Mouse (Mus musculus): ENCODE measurements around the gene Efna1. TPM values are rescaled to one million over a fixed set of nuclear protein-coding genes. Genes with fewer than 3 reads are reported as not detected.

The Efna1 gene
- polyA plus RNA-seq, 1 experiment from 2014 or later: 11.0 TPM

DNA sequence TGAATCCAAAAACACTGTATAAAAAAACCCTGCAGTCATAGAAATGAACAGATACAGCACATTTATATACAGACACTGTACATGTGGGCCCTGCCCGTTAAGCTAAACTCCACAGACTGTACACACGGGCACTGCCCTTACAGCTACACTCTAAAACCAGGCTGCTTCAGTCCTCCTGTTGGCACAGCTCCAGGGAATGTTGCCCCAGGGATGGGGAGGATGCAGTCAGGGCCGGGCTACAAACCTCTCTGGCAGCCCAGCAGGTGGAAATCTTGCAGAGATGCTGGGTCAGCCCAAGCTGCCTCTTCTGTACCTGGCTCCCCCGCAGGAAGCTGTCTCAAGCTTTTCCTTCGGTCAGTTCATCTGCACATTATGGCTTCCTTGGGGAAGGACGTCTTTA lies 9.2 kb downstream of the Efna1 start:
- WGBS: 65% methylated on average over 6 of the region's 6 CpGs
- no peak overlapping the region for H3K4me2 ChIP-seq (replicated peaks)
- no peaks in the 10 kb centered on the region for H3K9me3 ChIP-seq
- H3K4me1 ChIP-seq: peaks cover 29% of the 10 kb centered on the region
- H3K9ac ChIP-seq (replicated peaks): no peak overlapping the region
- H3K27ac ChIP-seq (replicated peaks): no peak overlapping the region
- no peak for ATAC-seq (ENCODE audit: low FRiP score, low read depth)
- H3K36me3 ChIP-seq: no peaks in the 10 kb centered on the region
- no peak overlapping the region for H3K4me3 ChIP-seq
- H3K27me3 ChIP-seq: peaks cover 33% of the 10 kb centered on the region; the same call in 1 of the 2 replicates

DNA sequence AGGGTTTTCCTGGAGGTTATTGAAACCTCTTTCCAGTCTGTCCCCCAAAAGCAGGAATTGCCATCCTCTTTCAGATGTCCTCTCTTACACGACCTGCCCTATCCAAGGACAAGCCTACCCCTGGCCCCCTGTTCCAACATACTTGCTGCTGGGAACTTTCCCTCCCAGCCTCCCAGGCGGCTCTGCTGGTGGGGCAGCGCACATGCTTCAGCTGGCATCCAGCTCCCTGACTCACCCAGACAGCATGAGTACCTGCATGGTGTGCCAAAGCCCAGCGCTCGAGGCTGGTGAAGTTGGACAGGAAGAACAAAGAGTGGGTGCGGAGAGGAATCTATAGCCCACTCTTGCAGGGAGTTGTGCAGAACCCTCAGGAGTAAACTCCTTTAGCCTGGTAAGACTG lies 10.1 kb downstream of the Efna1 start:
- Histone ChIP-seq H3K36me3 (no peaks in the 10 kb centered on the region), H3K4me3 (peak overlapping the region; percentile 56; the same call in 1 of the 2 replicates), H3K27ac (replicated peaks) (no peak overlapping the region), H3K9me3 (no peaks in the 10 kb centered on the region), H3K27me3 (peaks cover 33% of the 10 kb centered on the region; the same call in 1 of the 2 replicates), H3K4me1 (peaks cover 33% of the 10 kb centered on the region), H3K4me2 (replicated peaks) (peak overlapping the region; percentile 85), H3K9ac (replicated peaks) (peak overlapping the region; percentile 81; the same call in 1 of the 2 replicates)
- ATAC-seq (ENCODE audit: low FRiP score, low read depth): no peak
- 73% methylated on average over 6 of the region's 6 CpGs for WGBS

DNA sequence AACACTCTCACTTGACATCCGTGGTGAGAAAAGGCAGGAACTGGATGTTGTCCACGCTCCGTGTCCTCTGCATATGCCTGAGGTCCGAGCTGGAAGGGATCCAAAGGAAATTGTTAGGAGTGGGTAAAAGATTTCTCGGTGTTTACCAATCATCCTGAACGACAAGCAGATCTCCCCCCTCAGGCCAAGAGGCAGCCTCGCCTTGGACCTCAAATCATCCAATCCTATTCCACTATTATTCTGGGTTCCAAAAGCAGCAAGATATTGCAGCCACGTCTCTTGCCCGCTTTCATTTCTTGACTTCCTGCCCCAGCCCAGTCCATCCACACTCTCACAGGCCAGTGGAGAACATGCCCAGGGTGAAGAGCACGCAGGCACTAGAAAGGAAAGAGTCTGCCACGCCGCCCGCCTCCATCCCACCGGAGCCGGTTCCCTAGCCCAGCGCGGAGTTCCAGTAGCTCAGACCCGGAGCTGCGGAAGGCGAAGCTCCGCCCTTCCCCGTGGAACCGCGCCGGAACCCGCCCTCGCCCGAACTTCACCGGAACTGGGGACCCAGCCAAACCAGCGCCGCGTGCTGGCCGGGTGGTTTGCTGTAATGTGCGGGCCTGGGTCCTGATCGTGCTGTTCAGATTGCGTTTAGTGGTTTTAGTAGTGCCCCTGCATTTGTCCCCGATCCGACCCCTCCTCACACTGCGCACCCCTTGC lies 10.7 kb downstream of the Efna1 start, which contains the start of gene Slc50a1:
Slc50a1 (minus strand) TSS at position 520 of the 705 bp plus-strand sequence.
- H3K4me3 ChIP-seq: peak within 1 kb of the TSS; percentile 56
- no peaks in the 10 kb centered on the region for H3K36me3 ChIP-seq
- WGBS: 4% methylated on average over 39 of the region's 39 CpGs
- H3K9me3 ChIP-seq: no peaks in the 10 kb centered on the region
- peak within 1 kb of the TSS; percentile 81 for H3K9ac ChIP-seq (replicated peaks)
- H3K4me1 ChIP-seq: peaks cover 33% of the 10 kb centered on the region
- peak within 1 kb of the TSS; percentile 85 for H3K4me2 ChIP-seq (replicated peaks)
- peak; percentile 35; the same call in 1 of the 2 replicates for ATAC-seq (ENCODE audit: low FRiP score, low read depth)
- peaks cover 29% of the 10 kb centered on the region; the same call in 1 of the 2 replicates for H3K27me3 ChIP-seq
- peak within 1 kb of the TSS; percentile 66 for H3K27ac ChIP-seq (replicated peaks)

DNA sequence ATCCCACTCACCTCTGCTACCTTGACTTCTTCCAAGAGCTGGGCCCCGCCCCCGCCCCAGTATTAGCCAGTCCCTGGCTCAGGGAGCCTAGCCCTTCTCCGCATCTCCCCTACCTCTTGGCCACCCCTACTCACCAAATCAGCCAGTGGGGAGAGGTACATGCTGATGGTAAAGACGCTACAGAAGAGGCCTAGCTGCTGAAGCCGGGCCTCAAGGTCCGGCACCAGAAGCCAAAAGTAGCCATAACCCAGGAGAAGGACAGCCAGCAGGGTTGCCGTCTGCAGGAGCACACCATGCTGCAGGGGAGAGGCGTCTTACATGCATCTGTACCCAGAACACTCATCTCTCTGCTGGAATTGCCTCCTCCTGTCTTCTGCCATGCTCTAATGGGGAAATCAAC lies 12.0 kb downstream of the Efna1 start:
- 50% methylated on average over 8 of the region's 8 CpGs for WGBS
- Histone ChIP-seq H3K36me3 (no peaks in the 10 kb centered on the region), H3K9me3 (no peaks in the 10 kb centered on the region), H3K4me2 (replicated peaks) (0 out of 2 replicates have a peak overlapping the region, but pooled peaks have one; percentile 85), H3K4me1 (peaks cover 33% of the 10 kb centered on the region), H3K4me3 (no peak overlapping the region), H3K9ac (replicated peaks) (no peak overlapping the region), H3K27ac (replicated peaks) (no peak overlapping the region), H3K27me3 (peaks cover 26% of the 10 kb centered on the region; the same call in 1 of the 2 replicates)
- ATAC-seq (ENCODE audit: low FRiP score, low read depth): no peak

DNA sequence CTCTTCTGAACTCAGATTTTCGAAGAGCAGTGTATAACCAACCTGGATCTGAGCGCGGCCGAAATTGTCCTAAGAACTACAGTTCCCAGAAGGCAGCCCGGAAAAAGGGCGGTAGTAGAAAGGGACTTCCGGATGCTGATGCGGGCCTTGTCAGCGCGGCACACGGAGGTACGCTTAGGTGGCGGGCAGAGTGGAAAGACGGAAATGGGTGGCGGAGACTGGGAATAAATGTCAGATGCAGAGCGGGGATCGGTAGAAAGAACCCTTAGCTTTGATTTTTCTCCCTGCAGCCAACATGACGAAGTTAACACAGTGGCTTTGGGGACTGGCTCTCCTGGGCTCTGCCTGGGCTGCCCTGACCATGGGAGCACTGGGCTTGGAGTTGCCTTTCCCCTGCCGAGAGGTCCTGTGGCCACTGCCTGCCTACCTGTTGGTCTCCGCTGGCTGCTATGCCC lies 14.5 kb downstream of the Efna1 start:
- peaks cover 15% of the 10 kb centered on the region; the same call in 1 of the 2 replicates for H3K27me3 ChIP-seq
- peak overlapping the region; percentile 70 for H3K4me3 ChIP-seq
- peak overlapping the region; percentile 88 for H3K9ac ChIP-seq (replicated peaks)
- H3K36me3 ChIP-seq: no peaks in the 10 kb centered on the region
- no peaks in the 10 kb centered on the region for H3K9me3 ChIP-seq
- peak overlapping the region; percentile 52; the same call in 1 of the 2 replicates for H3K27ac ChIP-seq (replicated peaks)
- peak; percentile 87 for ATAC-seq (ENCODE audit: low FRiP score, low read depth)
- peak overlapping the region; percentile 98 for H3K4me2 ChIP-seq (replicated peaks)
- H3K4me1 ChIP-seq: peaks cover 33% of the 10 kb centered on the region
- under 1% methylated on average over 20 of the region's 20 CpGs for WGBS

DNA sequence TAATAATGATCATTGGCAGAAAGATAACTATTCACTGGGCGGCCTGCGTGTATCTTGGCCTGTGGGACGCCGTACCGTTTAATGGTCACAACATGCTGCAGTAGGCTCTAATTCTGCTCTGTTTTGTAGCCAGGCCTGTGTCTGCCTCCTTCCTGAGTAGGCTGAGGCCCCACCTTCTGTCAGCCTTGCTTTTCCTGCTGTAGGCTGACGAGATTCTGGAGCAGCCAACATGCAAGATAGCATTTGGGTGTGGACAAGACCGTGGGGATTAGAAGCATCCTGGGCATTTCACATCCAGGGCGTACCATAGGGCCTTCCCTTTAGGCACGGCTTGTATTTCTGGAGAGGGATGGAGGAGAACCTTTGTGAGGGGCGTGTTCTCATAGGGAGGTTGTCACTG lies 18.5 kb downstream of the Efna1 start:
- WGBS: 75% methylated on average over 10 of the region's 10 CpGs

DNA sequence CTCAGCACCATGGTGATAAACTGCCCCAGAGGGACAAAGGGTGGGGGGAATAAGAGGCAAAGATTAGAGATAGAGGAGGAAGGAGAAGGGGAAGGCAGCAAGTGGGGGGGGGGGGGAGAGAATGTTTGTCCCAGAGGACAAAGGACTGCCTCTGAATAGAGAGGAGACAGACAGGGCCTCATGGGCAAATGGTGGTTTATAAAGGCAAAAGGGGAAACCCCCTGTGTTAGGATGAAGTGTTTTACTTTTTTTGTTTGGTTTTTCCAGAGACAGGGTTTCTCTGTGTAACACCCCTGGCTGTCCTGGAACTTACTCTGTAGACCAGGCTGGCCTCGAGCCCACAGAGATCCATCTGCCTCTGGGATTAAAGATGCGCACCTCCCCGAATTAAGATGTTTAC lies 20.7 kb downstream of the Efna1 start:
- H3K27ac ChIP-seq (replicated peaks): no peak overlapping the region
- H3K4me3 ChIP-seq: no peak overlapping the region
- no peaks in the 10 kb centered on the region for H3K9me3 ChIP-seq
- WGBS: 57% methylated on average over 3 of the region's 3 CpGs
- H3K4me1 ChIP-seq: no peaks in the 10 kb centered on the region
- no peaks in the 10 kb centered on the region for H3K36me3 ChIP-seq
- no peak overlapping the region for H3K4me2 ChIP-seq (replicated peaks)
- H3K27me3 ChIP-seq: 0 out of 2 replicates have a peak, but pooled peaks cover 4% of the 10 kb centered on the region
- H3K9ac ChIP-seq (replicated peaks): no peak overlapping the region
- ATAC-seq (ENCODE audit: low FRiP score, low read depth): no peak

More for the DNA sequence above, 18.5 kb downstream of the Efna1 start:
- Histone ChIP-seq H3K9ac (replicated peaks) (no peak overlapping the region), H3K27ac (replicated peaks) (no peak overlapping the region), H3K4me1 (peaks cover 11% of the 10 kb centered on the region), H3K9me3 (no peaks in the 10 kb centered on the region), H3K27me3 (0 out of 2 replicates have a peak, but pooled peaks cover 4% of the 10 kb centered on the region), H3K4me2 (replicated peaks) (no peak overlapping the region), H3K4me3 (no peak overlapping the region), H3K36me3 (no peaks in the 10 kb centered on the region)
- no peak for ATAC-seq (ENCODE audit: low FRiP score, low read depth)

DNA sequence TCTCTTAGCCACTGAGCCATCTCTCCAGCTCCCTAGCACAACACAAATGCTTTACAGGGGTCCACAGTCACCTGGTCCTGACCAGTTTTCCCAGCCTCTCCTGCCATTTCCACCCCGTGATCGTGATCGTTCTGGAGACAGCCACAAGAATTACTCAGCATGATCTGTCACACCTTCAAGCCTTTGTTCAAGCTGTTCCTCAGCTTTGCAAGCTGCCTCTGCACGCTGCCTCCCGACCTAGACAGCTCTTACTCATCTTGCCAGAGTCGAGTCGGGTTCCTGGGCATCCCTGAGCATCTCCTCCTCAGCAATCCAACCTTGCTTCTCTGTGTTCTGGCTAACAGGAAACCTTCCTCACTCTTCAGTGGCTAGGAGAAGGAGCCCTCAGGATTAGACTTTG lies 21.9 kb downstream of the Efna1 start, which contains the start of gene Dpm3:
Dpm3 (plus strand) TSS at position 283 of the 400 bp plus-strand sequence.
- H3K9ac ChIP-seq (replicated peaks): no peak within 1 kb of the TSS
- H3K4me3 ChIP-seq: no peak within 1 kb of the TSS
- H3K9me3 ChIP-seq: no peaks in the 10 kb centered on the region
- H3K36me3 ChIP-seq: no peaks in the 10 kb centered on the region
- no peak within 1 kb of the TSS for H3K4me2 ChIP-seq (replicated peaks)
- H3K4me1 ChIP-seq: no peaks in the 10 kb centered on the region
- H3K27ac ChIP-seq (replicated peaks): no peak within 1 kb of the TSS
- H3K27me3 ChIP-seq: 0 out of 2 replicates have a peak, but pooled peaks cover 4% of the 10 kb centered on the region
- ATAC-seq (ENCODE audit: low FRiP score, low read depth): no peak
- 65% methylated on average over 7 of the region's 7 CpGs for WGBS

DNA sequence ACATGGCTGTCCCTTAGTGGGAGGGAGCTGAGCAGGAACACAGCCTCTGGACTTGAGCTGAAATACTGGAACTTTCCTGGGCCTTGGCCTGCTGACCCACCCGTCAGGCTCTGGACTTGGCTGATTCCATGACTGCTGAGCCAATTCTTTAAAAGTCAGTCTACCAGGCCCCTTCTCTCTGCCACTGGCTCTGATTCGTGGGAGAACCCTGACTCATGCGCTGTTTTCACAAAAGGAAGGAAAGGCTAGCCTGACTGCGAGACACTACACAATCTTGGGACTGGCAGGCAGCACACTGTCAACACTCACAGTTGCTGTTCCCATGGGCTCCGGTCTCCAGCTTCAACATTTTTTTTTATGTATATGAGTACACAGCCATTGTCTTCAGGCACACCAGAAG lies 24.8 kb downstream of the Efna1 start:
- Histone ChIP-seq H3K27me3 (peaks cover 12% of the 10 kb centered on the region), H3K27ac (replicated peaks) (no peak overlapping the region), H3K4me3 (no peak overlapping the region), H3K9ac (replicated peaks) (no peak overlapping the region), H3K36me3 (no peaks in the 10 kb centered on the region), H3K4me2 (replicated peaks) (no peak overlapping the region), H3K9me3 (no peaks in the 10 kb centered on the region), H3K4me1 (peaks cover 6% of the 10 kb centered on the region)
- WGBS: 86% methylated on average over 5 of the region's 5 CpGs
- ATAC-seq (ENCODE audit: low FRiP score, low read depth): no peak

DNA sequence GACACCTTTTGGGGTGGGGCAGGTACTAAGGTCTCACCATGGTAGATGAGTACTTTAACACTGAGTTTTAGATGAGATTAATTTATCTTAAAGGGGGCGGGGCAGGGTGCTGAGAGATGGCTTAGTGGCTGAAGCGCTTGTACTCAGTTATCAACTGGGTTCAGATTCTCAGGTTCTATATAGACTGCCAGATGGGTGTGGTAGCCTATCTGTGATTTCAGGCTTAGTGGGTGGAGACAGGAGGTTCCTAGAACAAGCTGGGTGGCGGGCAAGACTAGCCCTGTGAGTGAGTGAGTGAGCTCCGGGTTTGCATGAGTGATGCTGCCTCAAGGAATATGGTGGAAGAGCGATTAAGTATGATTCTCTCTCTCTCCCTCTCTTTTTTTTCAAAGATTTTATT lies 25.9 kb downstream of the Efna1 start:
- Histone ChIP-seq H3K4me3 (no peak overlapping the region), H3K36me3 (no peaks in the 10 kb centered on the region), H3K4me1 (peaks cover 12% of the 10 kb centered on the region), H3K9ac (replicated peaks) (no peak overlapping the region), H3K27ac (replicated peaks) (no peak overlapping the region), H3K27me3 (peaks cover 19% of the 10 kb centered on the region), H3K4me2 (replicated peaks) (no peak overlapping the region), H3K9me3 (no peaks in the 10 kb centered on the region)
- WGBS: 88% methylated on average over 5 of the region's 5 CpGs
- ATAC-seq (ENCODE audit: low FRiP score, low read depth): no peak

DNA sequence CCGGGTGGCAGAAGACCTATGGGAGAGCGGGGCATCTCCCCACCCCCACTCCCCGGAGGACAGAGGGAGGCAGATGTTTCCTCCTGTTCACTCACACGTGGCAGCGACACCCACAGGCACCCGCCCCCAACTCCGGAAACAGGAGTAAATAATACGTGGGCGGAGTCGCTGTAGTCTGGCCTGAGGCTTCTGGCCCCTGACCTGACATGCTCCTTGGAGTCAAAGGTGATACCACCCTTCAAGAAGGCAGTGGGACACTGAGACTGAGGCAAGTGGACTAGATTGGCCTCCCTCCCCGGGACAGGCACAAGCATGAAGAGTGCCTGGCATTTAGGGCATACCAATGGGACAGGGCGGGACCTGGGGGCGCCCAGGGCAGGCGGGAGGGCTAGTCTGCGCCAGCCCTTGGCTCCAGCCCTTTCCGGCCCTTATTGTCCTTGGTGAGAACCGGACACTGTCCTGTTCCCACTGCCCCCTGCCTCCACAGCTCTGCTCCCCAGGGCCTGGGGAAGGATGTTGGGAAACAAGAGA lies 29.5 kb downstream of the Efna1 start:
- Histone ChIP-seq H3K9me3 (no peaks in the 10 kb centered on the region), H3K36me3 (peaks cover 3% of the 10 kb centered on the region; the same call in 1 of the 2 replicates), H3K4me1 (peaks cover 23% of the 10 kb centered on the region), H3K27me3 (peaks cover 17% of the 10 kb centered on the region), H3K9ac (replicated peaks) (no peak overlapping the region), H3K27ac (replicated peaks) (no peak overlapping the region), H3K4me2 (replicated peaks) (peak overlapping the region; percentile 29), H3K4me3 (no peak overlapping the region)
- ATAC-seq (ENCODE audit: low FRiP score, low read depth): no peak
- WGBS: 9% methylated on average over 17 of the region's 17 CpGs

DNA sequence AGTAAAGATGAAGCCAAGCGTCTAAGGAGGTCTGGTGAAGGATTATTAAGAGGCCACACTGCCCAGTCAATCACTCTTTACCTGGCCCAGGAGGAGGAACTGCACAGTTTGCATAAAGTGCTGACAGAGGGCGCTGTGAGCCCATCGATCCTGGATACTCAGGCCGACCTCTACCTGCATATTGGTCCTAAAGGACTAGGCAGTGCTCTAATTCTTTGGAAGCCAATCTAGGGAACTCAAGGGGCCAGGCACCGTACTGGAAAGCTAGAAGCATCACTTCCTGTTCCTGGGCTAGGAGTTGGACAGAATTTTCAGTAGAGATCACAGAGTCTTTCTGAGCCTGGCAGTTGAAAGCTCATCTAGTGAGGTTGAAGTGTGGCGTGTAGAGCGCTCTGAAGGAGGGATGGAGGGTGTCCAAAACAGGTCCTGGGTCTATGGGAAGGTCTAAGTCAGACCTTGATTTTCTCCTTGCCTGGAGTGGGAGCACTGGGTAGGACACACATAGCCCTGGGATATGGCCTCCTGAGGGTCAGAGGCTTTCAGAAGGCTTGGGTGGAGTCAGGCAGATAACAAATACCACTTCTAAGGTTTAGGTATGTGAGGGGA lies 30.4 kb downstream of the Efna1 start:
- Histone ChIP-seq H3K36me3 (peaks cover 3% of the 10 kb centered on the region; the same call in 1 of the 2 replicates), H3K4me2 (replicated peaks) (no peak overlapping the region), H3K27ac (replicated peaks) (no peak overlapping the region), H3K9ac (replicated peaks) (no peak overlapping the region), H3K4me1 (peaks cover 29% of the 10 kb centered on the region), H3K27me3 (peaks cover 17% of the 10 kb centered on the region), H3K9me3 (no peaks in the 10 kb centered on the region), H3K4me3 (no peak overlapping the region)
- no peak for ATAC-seq (ENCODE audit: low FRiP score, low read depth)
- 25% methylated on average over 7 of the region's 7 CpGs for WGBS
